Mouse (Mus musculus) G1E (cell line): Measurements from ENCODE around the gene Stk38l. TPM values are rescaled to one million over a fixed set of nuclear protein-coding genes. Genes with fewer than 3 reads are reported as not detected.
A peak's percentile ranks its signal among the peaks of the same experiment; 100 is the strongest.

Experiments
- ATAC-seq: 2 replicates; pipeline ENCODE4 v1.8.0; 2016; ENCODE audit warnings: mild to moderate bottlenecking; ENCODE audit not compliant: insufficient number of reproducible peaks, poor library complexity, low FRiP score, severe bottlenecking; ENCODE audit errors: extremely low read depth
- DNase-seq: peaks from one replicate; pipeline ENCODE4 v3.0.0; 2012; ENCODE audit warnings: low spot score
- H3K27me3 ChIP-seq: 2 replicates; pipeline ENCODE4 v1.6.1; 2012; ENCODE audit warnings: mild to moderate bottlenecking, low read length, inconsistent platforms; ENCODE audit not compliant: insufficient read depth
- H3K36me3 ChIP-seq: replicated peaks from 2 replicates; pipeline ENCODE3; 2012; ENCODE audit warnings: mild to moderate bottlenecking, inconsistent platforms
- H3K4me1 ChIP-seq: 2 replicates; pipeline ENCODE4 v1.6.1; 2012; ENCODE audit warnings: low read depth, low read length, inconsistent platforms, mixed read lengths; ENCODE audit not compliant: insufficient read depth
- H3K4me3 ChIP-seq: 2 replicates; pipeline ENCODE4 v1.5.1; 2012; ENCODE audit warnings: low read depth, mild to moderate bottlenecking, inconsistent platforms, low read length, moderate library complexity, mixed read lengths
- H3K9me3 ChIP-seq: replicated peaks from 2 replicates; pipeline ENCODE4 v1.6.1; 2012; ENCODE audit warnings: inconsistent platforms
- CTCF ChIP-seq: IDR thresholded peaks from 2 replicates; pipeline ENCODE4 v1.5.1; 2012; ENCODE audit warnings: low read depth, low read length, inconsistent platforms, mixed read lengths
- GATA1 ChIP-seq: IDR thresholded peaks from 2 replicates; pipeline ENCODE4 v1.6.1; 2012; ENCODE audit warnings: borderline replicate concordance, low read length, inconsistent platforms, mixed read lengths
- GATA2 ChIP-seq: IDR thresholded peaks from 2 replicates; pipeline ENCODE4 v1.6.1; 2012; ENCODE audit warnings: low read depth, low read length, inconsistent platforms, borderline replicate concordance
- POLR2AphosphoS5 ChIP-seq: IDR thresholded peaks from 2 replicates; pipeline ENCODE4 v1.6.1; 2012; ENCODE audit warnings: low read depth, low read length, inconsistent platforms; ENCODE audit not compliant: insufficient replicate concordance
- TAL1 ChIP-seq: conservative IDR thresholded peaks from 2 replicates; pipeline ENCODE4 v1.6.1; 2012; ENCODE audit warnings: low read depth, low read length, inconsistent platforms, mixed read lengths
- polyA plus RNA-seq: library from polyadenylated mRNA; stranded (reverse); fragments of >175 nt; gene quantifications from 2 replicates; pipeline ENCODE4 v1.2.3, GENCODE M21; 2012
- total RNA-seq, 2 experiments: library from RNA; stranded (forward) in 1 of 2; stranded (reverse) in 1 of 2; fragments of 200-1000 nt in 1 of 2; fragments of >200 nt in 1 of 2; fragmentation: Nextera tagmentation in 1 of 2; gene quantifications; 2 replicates each; pipeline ENCODE4 v1.2.3; 2014 to 2017

Gene Stk38l
- total and polyA plus RNA-seq, 3 experiments = 0.51 to 4.4 (median 4.3) TPM

DNA sequence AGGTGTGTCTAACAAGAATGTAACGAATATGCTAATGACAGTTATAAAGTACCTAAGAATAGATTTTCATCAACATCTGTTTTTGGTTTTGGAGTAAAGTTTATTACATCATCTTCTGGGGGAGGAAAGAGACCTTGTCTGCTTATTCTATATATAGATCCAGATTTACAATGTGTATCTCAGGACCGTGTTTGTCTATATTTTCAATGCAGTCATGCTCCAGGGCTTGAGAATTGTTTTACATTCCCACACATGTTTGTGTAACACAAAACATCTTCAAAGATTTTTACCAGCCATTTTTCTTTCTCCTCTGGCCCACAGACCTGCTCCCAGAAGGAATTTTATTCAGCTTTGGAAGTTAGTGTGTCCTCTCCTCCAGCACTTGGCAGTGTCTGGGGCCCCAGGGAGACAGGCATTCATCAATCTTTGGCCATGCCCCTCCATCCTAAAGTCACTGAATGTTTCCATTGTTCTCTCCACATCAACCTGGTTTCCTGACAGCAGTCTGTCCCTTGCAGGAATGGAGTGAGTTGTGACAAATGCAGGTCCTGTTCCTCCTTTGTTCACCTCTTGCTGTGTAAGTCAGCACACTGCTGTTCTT is 28.9 kb downstream of the Stk38l start:
- no peaks in the 10 kb centered on the region for H3K9me3 ChIP-seq
- ATAC-seq (no peak), DNase-seq (no peak)
- peaks cover 36% of the 10 kb centered on the region for H3K4me1 ChIP-seq
- H3K4me3 ChIP-seq = no peak overlapping the region
- TF ChIP-seq TAL1 (no peak), GATA2 (no peak), POLR2AphosphoS5 (no peak), GATA1 (no peak), CTCF (no peak)
- H3K36me3 ChIP-seq = peaks cover 7% of the 10 kb centered on the region
- H3K27me3 ChIP-seq = no peaks in the 10 kb centered on the region

DNA sequence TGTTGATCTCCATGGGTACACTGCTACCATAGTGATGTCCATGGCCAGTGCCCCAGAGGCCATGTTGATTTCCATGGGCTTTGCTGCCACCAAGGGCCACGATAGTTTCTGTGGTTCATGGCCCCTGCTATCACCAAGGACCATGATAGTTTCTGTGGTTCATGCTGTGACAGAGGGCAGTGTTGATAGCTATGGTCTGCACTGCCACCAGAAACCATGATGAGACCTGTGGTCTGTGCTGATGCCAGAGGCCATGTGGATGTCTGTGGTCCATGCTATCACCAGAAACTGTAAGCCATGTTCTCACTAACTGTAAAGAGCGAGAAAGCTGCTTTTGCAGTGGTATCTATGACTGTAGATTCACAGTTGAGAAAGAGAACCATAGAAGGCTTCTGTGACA is 30.3 kb downstream of the Stk38l start:
- H3K9me3 ChIP-seq = no peaks in the 10 kb centered on the region
- no peaks in the 10 kb centered on the region for H3K27me3 ChIP-seq
- H3K4me3 ChIP-seq = no peak overlapping the region
- TF ChIP-seq GATA2 (no peak), TAL1 (peak; percentile 33)
- DNase-seq (no peak), ATAC-seq (peak; percentile 16)
- H3K4me1 ChIP-seq = peaks cover 32% of the 10 kb centered on the region
- H3K36me3 ChIP-seq = peaks cover 14% of the 10 kb centered on the region

DNA sequence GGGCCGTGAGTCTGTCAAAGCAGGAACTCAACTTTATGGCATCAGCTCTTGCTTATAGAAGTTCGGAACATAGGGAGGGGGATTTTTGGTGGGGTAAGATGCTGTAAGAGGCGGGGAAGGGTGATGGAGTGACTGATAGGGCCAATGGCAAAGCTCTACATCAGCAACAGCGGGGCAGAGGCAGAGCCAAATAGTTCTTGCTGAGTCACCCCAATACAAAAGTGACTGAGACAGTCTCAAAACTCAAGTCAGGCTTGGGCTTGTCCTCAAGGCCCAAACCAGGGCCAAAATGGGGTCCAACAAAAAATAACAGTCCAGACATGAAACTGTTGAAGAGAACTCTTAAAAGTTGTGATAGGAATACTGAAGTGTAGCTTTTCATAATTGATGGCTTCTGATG is 30.9 kb downstream of the Stk38l start:
- Histone ChIP-seq H3K36me3 (peaks cover 19% of the 10 kb centered on the region), H3K27me3 (no peaks in the 10 kb centered on the region), H3K4me1 (peaks cover 28% of the 10 kb centered on the region), H3K4me3 (no peak overlapping the region), H3K9me3 (no peaks in the 10 kb centered on the region)
- no peak for TF ChIP-seq CTCF
- TF ChIP-seq GATA2 = no peak
- no peak for TF ChIP-seq POLR2AphosphoS5
- no peak for TF ChIP-seq TAL1
- ATAC-seq (no peak; the same call in 1 of the 2 replicates), DNase-seq (no peak)

DNA sequence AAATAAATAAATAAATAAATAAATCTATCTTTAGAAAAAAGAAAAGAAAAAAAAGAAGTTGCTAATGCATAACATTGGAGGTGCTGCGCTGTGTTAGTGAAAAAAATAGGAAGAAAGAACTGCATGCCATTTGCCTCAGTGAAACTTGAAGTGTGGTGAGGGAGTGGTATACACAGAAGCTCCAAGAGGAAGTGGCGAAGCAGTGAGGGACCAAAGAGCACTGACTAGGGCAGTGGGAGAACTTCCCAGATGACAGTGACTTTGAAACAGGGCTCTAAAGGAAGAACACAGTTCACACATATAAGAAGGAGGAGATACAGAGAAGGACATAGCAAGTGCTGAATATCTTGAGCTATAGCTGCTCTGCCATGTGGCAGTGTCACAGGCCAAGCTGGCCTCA is 34.2 kb downstream of the Stk38l start:
- DNase-seq (no peak), ATAC-seq (no peak)
- peaks cover 28% of the 10 kb centered on the region for H3K36me3 ChIP-seq

DNA sequence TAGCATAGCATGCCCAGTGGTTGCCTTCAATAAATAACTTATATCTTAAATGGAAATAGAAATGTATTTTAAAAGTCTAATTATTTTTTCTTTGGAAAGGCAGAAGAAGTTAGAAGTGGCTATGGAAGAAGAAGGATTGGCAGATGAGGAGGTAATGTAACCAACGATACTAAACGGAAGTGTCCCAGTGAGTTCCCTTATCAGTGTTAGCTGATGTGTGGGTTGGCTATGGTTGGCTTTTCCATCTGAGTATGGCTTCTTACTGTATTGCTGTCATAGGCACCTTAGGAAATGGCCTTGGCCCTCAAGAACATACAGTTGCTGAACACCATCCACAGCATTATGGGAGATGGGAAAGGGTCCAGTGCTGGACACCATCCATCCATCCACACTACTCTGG is 35.2 kb downstream of the Stk38l start:
- peaks cover 28% of the 10 kb centered on the region for H3K36me3 ChIP-seq
- no peaks in the 10 kb centered on the region for H3K27me3 ChIP-seq
- DNase-seq (no peak), ATAC-seq (no peak)
- peaks cover 10% of the 10 kb centered on the region for H3K4me1 ChIP-seq
- TF ChIP-seq TAL1 (no peak), GATA1 (no peak), POLR2AphosphoS5 (no peak), CTCF (no peak), GATA2 (no peak)
- H3K9me3 ChIP-seq = no peaks in the 10 kb centered on the region
- H3K4me3 ChIP-seq = no peak overlapping the region

More for the DNA sequence above, 34.2 kb downstream of the Stk38l start:
- no peak overlapping the region for H3K4me3 ChIP-seq
- no peaks in the 10 kb centered on the region for H3K27me3 ChIP-seq
- no peak for TF ChIP-seq POLR2AphosphoS5
- peaks cover 16% of the 10 kb centered on the region for H3K4me1 ChIP-seq
- no peaks in the 10 kb centered on the region for H3K9me3 ChIP-seq

DNA sequence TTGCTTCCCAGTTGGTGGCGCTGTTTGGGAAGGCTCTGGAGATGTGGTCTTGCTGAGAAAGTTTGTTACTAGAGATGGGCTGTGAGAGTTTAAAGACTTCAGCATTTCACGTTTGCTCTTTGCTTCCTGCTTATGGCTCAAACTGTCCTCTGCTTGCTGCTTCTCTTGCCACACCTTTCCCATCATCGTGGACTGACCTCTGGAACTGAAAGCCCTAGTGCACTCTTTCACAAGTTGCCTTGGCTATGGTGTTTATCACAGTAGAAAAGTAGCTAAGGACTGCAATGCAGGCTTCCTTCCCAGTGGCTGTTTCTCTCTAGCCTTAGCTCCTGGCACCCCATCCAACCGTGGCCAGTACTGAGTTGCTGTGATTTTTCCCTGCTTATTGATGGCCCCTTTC is 35.9 kb downstream of the Stk38l start:
- no peak for TF ChIP-seq TAL1
- TF ChIP-seq CTCF = no peak
- TF ChIP-seq GATA2 = no peak
- TF ChIP-seq POLR2AphosphoS5 = no peak
- TF ChIP-seq GATA1 = no peak
- Histone ChIP-seq H3K36me3 (peaks cover 25% of the 10 kb centered on the region), H3K9me3 (no peaks in the 10 kb centered on the region), H3K4me1 (peaks cover 3% of the 10 kb centered on the region), H3K27me3 (no peaks in the 10 kb centered on the region), H3K4me3 (no peak overlapping the region)
- DNase-seq = no peak
- no peak for ATAC-seq

DNA sequence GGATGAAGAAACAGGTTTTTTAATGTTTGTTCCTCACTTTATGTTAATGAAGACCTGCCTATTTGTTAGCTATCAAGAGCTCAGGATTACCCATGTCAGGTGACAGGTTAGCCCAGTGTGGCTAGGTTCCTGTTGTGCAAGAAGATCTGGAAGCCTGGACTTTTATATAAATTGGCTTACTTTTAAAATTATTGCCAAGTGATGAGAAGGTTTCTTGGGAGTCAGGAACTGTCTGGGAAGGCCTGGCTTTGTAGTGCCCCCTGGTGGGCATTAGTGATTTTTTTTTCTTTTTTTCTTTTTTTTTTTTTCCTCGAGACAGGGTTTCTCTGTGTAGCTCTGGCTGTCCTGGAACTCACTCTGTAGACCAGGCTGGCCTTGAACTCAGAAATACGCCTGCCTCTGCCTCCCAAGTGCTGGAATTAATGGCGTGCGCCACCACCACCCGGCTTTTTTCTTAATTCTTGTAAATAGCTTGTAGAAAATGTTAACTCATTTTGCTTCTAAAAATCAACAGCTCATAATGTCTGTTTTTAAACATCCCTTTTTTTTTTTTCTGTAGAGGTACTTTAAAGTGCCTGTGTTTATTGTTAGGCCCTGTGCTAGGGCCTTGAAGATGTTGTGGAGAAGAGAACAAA is 37.6 kb downstream of the Stk38l start:
- Histone ChIP-seq H3K4me1 (no peaks in the 10 kb centered on the region), H3K36me3 (peaks cover 39% of the 10 kb centered on the region), H3K4me3 (no peak overlapping the region), H3K27me3 (no peaks in the 10 kb centered on the region), H3K9me3 (no peaks in the 10 kb centered on the region)
- no peak for TF ChIP-seq GATA2
- no peak for TF ChIP-seq TAL1
- TF ChIP-seq CTCF = no peak
- TF ChIP-seq GATA1 = no peak
- ATAC-seq = no peak
- DNase-seq = no peak
